Mouse (Mus musculus) embryonic fibroblast, embryonic 13.5 days (primary cell): ENCODE measurements around the gene Mrpl23. TPM values are rescaled to one million over a fixed set of nuclear protein-coding genes. Genes with fewer than 3 reads are reported as not detected.

Experiments used
- H3K27ac ChIP-seq: 2 replicates; pipeline ENCODE4 v1.5.1; 2012; ENCODE audit warnings: low read length, control low read depth, inconsistent platforms; ENCODE audit not compliant: insufficient read depth
- H3K4me1 ChIP-seq: 2 replicates; pipeline ENCODE4 v1.6.1; 2011; ENCODE audit warnings: low read length; ENCODE audit not compliant: control insufficient read depth, insufficient read depth
- H3K4me3 ChIP-seq: 2 replicates; pipeline ENCODE4 v1.5.1; 2011; ENCODE audit warnings: mild to moderate bottlenecking, control low read depth, low read length; ENCODE audit not compliant: insufficient read depth
- CTCF ChIP-seq: IDR thresholded peaks from 2 replicates; pipeline ENCODE4 v1.5.1; 2011; ENCODE audit warnings: mild to moderate bottlenecking, control low read depth, low read length, moderate library complexity, borderline replicate concordance; ENCODE audit not compliant: insufficient read depth
- POLR2A ChIP-seq: IDR thresholded peaks from 2 replicates; pipeline ENCODE4 v1.6.1; 2011; ENCODE audit warnings: low read depth, mild to moderate bottlenecking, control low read depth, low read length, moderate library complexity
- polyA plus RNA-seq: library from polyadenylated mRNA; stranded (reverse); fragments of >200 nt; gene quantifications from 2 replicates; pipeline ENCODE4 v1.2.4, GENCODE M21; 2011; ENCODE audit warnings: low read depth; ENCODE audit not compliant: missing spikeins, insufficient read length

The Mrpl23 gene
- polyA plus RNA-seq, 1 experiment, result 8.2 TPM

DNA sequence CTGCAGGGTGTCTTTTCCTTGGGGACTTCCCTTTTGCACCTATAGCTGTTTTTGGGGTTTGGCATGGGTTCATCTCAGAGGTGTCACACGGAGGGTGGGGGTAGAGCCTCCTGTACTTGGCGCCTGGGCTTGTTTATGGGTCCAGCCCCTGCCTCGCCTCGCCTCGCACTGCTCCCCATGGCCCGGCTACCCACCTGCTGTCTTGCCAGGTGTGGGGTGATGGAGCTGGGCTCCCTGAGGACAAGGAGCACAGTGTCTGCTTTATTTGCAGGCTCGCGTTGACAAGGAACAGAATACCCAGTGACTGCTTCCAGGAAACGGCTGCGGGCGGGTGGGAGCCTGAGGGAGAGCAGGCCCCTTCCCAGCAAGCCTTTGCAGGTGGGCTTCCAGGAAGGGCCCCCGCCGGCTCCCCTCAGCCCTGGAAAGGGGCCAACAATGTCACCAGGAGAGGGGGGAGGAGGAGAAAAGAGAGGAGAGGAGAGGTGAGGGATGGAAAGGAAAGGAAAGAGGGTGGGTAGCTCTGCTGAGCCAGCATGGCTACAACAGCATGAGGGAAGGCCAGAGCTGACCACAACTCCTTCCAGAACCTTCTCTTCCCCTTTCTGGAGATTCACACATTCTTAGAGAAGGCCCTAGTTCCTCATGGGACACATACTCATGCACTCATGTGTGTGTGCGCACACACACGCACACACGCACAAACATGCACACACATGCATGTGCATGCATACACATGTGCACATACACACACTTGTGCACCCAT lies 39.2 kb downstream of the Mrpl23 start:
- Histone ChIP-seq H3K4me3 (no peak overlapping the region), H3K4me1 (peaks cover 4% of the 10 kb centered on the region; the same call in 1 of the 2 replicates), H3K27ac (no peak overlapping the region)
- no peak for TF ChIP-seq CTCF
- TF ChIP-seq POLR2A, result no peak

DNA sequence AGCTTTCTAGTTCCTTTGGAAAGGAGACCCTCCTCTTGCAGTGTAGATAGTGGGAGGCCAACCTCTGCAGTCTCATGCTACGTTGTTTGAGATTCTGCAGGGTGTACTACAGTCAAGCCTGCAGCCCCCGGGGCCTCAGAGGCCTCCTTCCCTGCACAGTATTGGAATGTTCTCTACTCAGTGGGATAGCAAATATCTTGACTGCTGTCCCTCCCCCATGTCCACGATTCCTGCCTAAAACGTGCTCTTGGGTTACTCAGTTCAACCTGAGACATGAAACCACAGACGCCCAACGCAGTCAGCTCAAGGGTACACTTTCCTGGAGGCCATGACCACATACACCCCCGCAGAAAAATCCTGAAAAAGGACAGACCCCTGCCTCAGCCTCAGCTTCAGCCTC lies 39.9 kb downstream of the Mrpl23 start:
- Histone ChIP-seq H3K4me1 (peaks cover under 1% of the 10 kb centered on the region; the same call in 1 of the 2 replicates), H3K4me3 (no peak overlapping the region), H3K27ac (no peak overlapping the region)
- TF ChIP-seq CTCF (no peak), POLR2A (no peak)

GRCm38 (mm10) chr7:142572992-142573391 lies 40.5 kb downstream of the Mrpl23 start:
- TF ChIP-seq CTCF, result no peak
- TF ChIP-seq POLR2A, result no peak
- H3K4me1 ChIP-seq, result no peaks in the 10 kb centered on the region; the same call in 1 of the 2 replicates
- H3K27ac ChIP-seq, result no peak overlapping the region
- H3K4me3 ChIP-seq, result no peak overlapping the region

GRCm38 (mm10) chr7:142574155-142574660 lies 41.7 kb downstream of the Mrpl23 start:
- H3K4me3 ChIP-seq, result no peak overlapping the region
- TF ChIP-seq CTCF, result no peak
- no peak for TF ChIP-seq POLR2A
- no peak overlapping the region for H3K27ac ChIP-seq
- H3K4me1 ChIP-seq, result no peaks in the 10 kb centered on the region; the same call in 1 of the 2 replicates

GRCm38 (mm10) chr7:142574826-142575351 lies 42.4 kb downstream of the Mrpl23 start:
- Histone ChIP-seq H3K4me1 (no peaks in the 10 kb centered on the region; the same call in 1 of the 2 replicates), H3K27ac (no peak overlapping the region), H3K4me3 (no peak overlapping the region)
- TF ChIP-seq POLR2A (peak; percentile 71), CTCF (no peak)

GRCm38 (mm10) chr7:142575491-142575890 lies 43.0 kb downstream of the Mrpl23 start:
- Histone ChIP-seq H3K27ac (no peak overlapping the region; the same call in 1 of the 2 replicates), H3K4me1 (no peaks in the 10 kb centered on the region; the same call in 1 of the 2 replicates), H3K4me3 (no peak overlapping the region; the same call in 1 of the 2 replicates)
- TF ChIP-seq POLR2A, result no peak; the same call in 1 of the 2 replicates
- TF ChIP-seq CTCF, result no peak

DNA sequence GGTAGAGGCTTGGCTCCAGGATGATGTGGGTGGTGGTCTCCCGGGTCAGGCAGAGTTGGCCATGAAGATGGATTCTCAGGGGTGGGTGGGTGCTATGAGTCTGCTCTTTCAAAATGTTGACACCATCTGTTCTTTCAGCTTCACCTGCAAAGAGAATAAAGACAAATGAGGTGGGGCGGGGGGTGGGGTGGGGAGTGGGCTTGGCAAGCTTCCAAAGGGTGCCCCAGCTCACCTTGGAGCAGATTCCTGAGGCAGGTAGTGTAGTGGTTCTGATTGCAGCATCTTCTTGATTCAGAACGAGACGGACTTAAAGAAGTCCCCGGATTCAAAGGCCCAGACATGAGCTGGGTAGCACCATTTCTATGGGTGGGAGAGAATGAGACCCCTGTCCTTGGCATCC lies 43.5 kb downstream of the Mrpl23 start:
- Histone ChIP-seq H3K4me3 (peak overlapping the region; percentile 28), H3K4me1 (no peaks in the 10 kb centered on the region; the same call in 1 of the 2 replicates), H3K27ac (0 out of 2 replicates have a peak overlapping the region, but pooled peaks have one; percentile 57)
- no peak for TF ChIP-seq CTCF
- TF ChIP-seq POLR2A, result no peak; the same call in 1 of the 2 replicates

DNA sequence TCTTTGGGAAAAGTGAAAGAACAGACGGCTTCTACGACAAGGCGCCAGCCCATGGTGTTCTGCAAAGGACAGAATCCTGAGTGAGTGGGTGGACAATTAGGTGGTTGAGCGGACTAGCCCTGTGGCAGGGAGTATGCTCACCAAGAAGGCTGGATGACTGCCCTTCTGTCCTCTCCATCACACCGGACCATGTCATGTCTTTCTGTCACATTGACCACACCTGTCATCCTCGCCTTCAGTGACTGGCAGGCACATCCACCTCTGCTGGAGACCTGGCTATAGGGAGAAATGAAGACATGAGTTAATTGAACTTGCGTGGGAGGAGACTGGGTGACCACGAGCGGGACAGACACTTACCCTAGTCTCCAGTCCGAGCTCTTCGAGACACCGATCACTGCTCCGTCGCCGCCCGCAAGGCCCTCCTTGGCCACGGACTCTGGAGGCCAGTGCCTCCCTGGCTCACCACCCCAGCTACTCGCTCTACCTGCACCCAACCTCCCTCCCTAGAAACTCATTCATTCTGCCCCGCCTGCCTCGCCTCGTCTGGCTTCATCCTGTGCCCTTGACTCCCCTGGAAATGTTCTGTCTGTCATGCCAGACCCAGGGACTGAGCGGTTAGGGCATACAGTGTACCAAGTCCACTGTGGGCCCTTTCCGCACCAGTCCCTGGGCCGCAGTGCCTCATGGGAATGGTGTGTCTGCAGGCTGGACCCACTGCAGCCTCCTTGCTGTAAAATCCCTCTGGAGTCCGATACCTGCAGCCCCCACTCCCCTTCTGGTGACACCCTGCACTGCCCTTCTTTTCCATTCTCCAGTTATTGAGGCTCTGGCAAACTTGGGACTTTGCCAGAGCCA lies 44.2 kb downstream of the Mrpl23 start:
- Histone ChIP-seq H3K4me3 (peak overlapping the region; percentile 28), H3K27ac (peak overlapping the region; percentile 57), H3K4me1 (no peaks in the 10 kb centered on the region; the same call in 1 of the 2 replicates)
- TF ChIP-seq POLR2A, result peak; percentile 71
- TF ChIP-seq CTCF, result no peak

GRCm38 (mm10) chr7:142577806-142578423 lies 45.4 kb downstream of the Mrpl23 start:
- H3K4me3 ChIP-seq, result peak overlapping the region; percentile 28
- peak overlapping the region; percentile 57 for H3K27ac ChIP-seq
- H3K4me1 ChIP-seq, result no peaks in the 10 kb centered on the region
- no peak for TF ChIP-seq CTCF
- TF ChIP-seq POLR2A, result peak; percentile 95
